Mouse (Mus musculus) midbrain, embryonic 13.5 days (tissue): ENCODE measurements around the gene Hist1h4h. TPM values are rescaled to one million over a fixed set of nuclear protein-coding genes. Genes with fewer than 3 reads are reported as not detected.

Experiments used
- ATAC-seq: fragments of 200-750 bp; cut with Nextera tagmentation; 2 replicates; pipeline ENCODE4 v1.8.0; 2017; ENCODE audit warnings: mild to moderate bottlenecking, moderate TSS enrichment, moderate library complexity
- H3K27ac ChIP-seq: fragments of 300-500 bp; sonication (generic); 2 replicates; pipeline ENCODE4 v1.5.1; 2015; ENCODE audit warnings: inconsistent platforms, mild to moderate bottlenecking, moderate library complexity
- H3K27me3 ChIP-seq: fragments of 300-500 bp; sonication (generic); 2 replicates; pipeline ENCODE4 v1.6.1; 2015; ENCODE audit warnings: mild to moderate bottlenecking, inconsistent platforms
- H3K36me3 ChIP-seq: fragments of 300-500 bp; sonication (generic); 2 replicates; pipeline ENCODE4 v1.6.1; 2015; ENCODE audit warnings: mild to moderate bottlenecking, inconsistent platforms
- H3K4me1 ChIP-seq: fragments of 300-500 bp; sonication (generic); replicated peaks from 2 replicates; pipeline ENCODE4 v1.6.1; 2015; ENCODE audit warnings: inconsistent platforms
- H3K4me2 ChIP-seq: fragments of 300-500 bp; sonication (generic); replicated peaks from 2 replicates; pipeline ENCODE4 v1.6.1; 2015; ENCODE audit warnings: moderate library complexity, mild to moderate bottlenecking, inconsistent platforms
- H3K4me3 ChIP-seq: fragments of 300-500 bp; sonication (generic); replicated peaks from 2 replicates; pipeline ENCODE4 v1.5.1; 2015; ENCODE audit warnings: mild to moderate bottlenecking, inconsistent platforms
- H3K9ac ChIP-seq: fragments of 300-500 bp; sonication (generic); replicated peaks from 2 replicates; pipeline ENCODE4 v1.6.1; 2015; ENCODE audit warnings: mild to moderate bottlenecking, inconsistent platforms
- H3K9me3 ChIP-seq: fragments of 300-500 bp; sonication (generic); 2 replicates; pipeline ENCODE4 v1.6.1; 2016; ENCODE audit warnings: mild to moderate bottlenecking, inconsistent platforms
- WGBS: fragments of 180-500 bp; shearing (Covaris S2); methylation state at CpG from one replicate; pipeline ENCODE4 v1.1.7; 2015; 5-methylcytosine and 5-hydroxymethylcytosine counted together
- polyA plus RNA-seq: library from polyadenylated mRNA; unstranded; fragments of >200 nt; fragmentation: Nextera tagmentation; extraction: Ambion mirVana; gene quantifications from 2 replicates; pipeline ENCODE4 v1.2.1, GENCODE M21; 2015

Gene Hist1h4h
- polyA plus RNA-seq, 1 experiment from 2014 or later, result 6.4 TPM

DNA sequence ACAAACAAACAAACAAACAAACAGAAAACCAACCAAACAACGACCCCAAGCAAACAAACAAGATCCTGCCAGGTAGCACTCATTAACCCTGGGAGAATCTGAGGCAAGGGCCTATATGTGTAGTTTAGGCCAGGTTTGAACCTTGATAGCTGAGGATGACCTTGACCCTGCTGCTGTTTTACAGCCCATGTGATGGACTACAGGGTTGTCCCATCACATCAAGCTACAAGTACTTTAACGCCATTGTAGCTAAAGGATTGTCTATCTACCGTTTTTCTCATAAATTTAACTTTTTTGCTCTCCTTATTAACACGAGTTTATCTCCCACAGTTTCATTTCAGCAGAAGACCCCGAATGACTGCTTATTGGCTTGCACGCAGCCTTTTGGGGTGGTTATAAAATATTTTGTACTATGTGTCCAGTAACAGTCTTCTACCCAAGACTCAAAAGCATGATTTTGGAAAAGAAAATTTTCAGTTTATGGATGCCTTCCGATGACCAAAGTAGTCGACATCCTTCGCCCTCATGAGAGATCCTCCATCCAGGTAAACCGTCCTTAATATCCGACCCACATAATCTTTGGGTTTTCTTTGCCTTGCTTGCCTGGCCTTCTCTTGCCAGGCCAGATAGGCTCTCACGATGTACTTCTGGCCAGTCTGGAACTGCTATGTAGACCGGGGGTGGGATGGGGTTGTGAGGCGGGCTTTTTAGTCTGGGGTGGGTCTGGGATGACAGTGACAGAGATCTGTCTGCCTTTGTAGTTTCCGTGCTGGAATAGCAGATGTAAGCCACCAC, 14.8 kb upstream of the Hist1h4h start:
- H3K9me3 ChIP-seq, result no peaks in the 10 kb centered on the region
- no peak overlapping the region for H3K27ac ChIP-seq
- H3K27me3 ChIP-seq, result no peaks in the 10 kb centered on the region
- peak overlapping the region; percentile 51 for H3K4me3 ChIP-seq
- no peaks in the 10 kb centered on the region for H3K36me3 ChIP-seq
- peaks cover 9% of the 10 kb centered on the region for H3K4me1 ChIP-seq
- H3K4me2 ChIP-seq, result peak overlapping the region; percentile 56
- 54% methylated on average over 15 of the region's 15 CpGs for WGBS
- H3K9ac ChIP-seq, result peak overlapping the region; percentile 45; the same call in 1 of the 2 replicates
- no peak for ATAC-seq

DNA sequence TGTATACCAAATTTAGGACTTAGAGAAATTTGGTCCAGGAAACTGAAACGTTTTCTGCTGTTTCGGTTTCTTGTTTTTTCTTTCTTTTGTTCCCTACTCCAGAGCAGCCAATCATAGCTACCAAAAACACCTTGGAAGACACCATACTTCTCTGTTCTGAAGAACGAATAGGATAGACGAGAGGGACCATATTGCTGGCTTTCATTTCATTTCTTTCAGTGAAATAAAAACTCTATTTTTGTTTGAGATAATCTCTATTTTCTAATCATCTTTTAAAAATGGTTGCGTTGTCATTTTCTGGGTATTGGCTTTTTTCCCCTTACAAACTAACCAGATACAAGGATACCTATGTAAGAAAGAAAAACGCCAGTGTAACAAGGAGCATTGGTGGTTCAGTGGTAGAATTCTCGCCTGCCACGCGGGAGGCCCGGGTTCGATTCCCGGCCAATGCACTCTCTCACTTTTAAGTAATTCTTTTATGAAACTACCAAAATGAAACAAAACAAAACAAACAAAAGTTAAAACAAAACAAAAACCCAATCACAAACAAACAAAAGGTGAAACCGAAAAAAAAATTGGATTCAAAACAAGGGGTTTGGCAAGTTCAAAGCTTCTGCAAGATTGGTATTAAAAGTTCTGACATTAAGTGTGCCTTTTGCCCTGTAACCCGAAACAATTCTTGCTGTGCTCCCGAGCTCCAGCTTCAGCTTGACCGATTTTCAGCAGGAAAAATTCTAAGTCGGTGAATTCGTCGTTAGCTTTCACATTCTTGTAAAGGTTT, 13.8 kb upstream of the Hist1h4h start:
- no peak overlapping the region; the same call in 1 of the 2 replicates for H3K9ac ChIP-seq
- no peaks in the 10 kb centered on the region for H3K27me3 ChIP-seq
- peak; percentile 53; the same call in 1 of the 2 replicates for ATAC-seq
- H3K27ac ChIP-seq, result no peak overlapping the region; the same call in 1 of the 2 replicates
- peak overlapping the region; percentile 51 for H3K4me3 ChIP-seq
- peak overlapping the region; percentile 69 for H3K4me2 ChIP-seq
- under 1% methylated on average over 19 of the region's 19 CpGs for WGBS
- no peaks in the 10 kb centered on the region for H3K36me3 ChIP-seq
- peaks cover 9% of the 10 kb centered on the region for H3K4me1 ChIP-seq
- no peaks in the 10 kb centered on the region for H3K9me3 ChIP-seq

DNA sequence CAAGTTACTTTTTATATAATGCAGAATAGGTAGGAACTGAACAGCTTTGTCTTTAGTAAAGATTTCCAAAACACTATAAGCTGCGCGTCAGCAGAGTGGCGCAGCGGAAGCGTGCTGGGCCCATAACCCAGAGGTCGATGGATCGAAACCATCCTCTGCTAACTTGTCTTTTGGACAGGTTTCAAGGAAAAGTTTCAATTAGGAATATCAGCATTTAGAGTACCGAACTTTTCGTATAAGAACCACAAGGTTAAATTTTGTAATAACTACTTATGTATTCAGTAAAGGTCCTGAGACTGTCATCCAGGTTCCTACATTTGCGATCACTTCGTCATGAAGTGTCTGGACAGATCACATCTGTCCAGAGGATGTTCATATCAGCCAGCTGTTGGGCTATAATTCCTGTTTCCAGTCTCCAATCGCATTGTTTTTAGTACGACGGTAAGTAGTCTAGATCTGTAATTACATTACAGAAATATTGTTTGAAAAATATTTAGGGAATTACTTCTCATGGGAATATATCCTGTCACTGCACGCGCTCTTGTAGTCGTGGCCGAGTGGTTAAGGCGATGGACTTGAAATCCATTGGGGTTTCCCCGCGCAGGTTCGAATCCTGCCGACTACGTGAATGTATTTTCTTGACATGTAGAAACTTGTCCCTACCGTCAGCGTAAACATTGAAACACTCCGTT, 13.1 kb upstream of the Hist1h4h start:
- Histone ChIP-seq H3K36me3 (no peaks in the 10 kb centered on the region), H3K4me2 (peak overlapping the region; percentile 69), H3K27me3 (no peaks in the 10 kb centered on the region), H3K4me1 (peaks cover 9% of the 10 kb centered on the region), H3K9ac (no peak overlapping the region), H3K4me3 (peak overlapping the region; percentile 51), H3K9me3 (no peaks in the 10 kb centered on the region), H3K27ac (no peak overlapping the region; the same call in 1 of the 2 replicates)
- peak; percentile 89 for ATAC-seq
- under 1% methylated on average over 27 of the region's 27 CpGs for WGBS

DNA sequence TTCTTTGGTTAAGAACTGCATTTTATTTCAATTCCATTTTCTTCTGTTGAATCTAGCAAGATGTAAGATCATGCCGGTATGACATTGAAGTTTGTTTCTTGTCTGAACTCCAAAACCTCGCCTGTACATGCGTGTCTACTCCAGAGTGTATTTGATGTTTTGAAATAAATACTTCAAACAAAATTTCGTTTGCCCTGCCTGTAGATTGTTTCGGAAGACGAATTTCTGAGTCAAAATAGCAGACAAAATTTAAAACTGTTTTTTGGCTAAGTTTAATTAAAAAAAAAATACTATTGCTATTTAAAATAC, 12.6 kb upstream of the Hist1h4h start:
- no peaks in the 10 kb centered on the region for H3K27me3 ChIP-seq
- peaks cover 9% of the 10 kb centered on the region for H3K4me1 ChIP-seq
- ATAC-seq, result no peak
- no peak overlapping the region for H3K9ac ChIP-seq
- no peak overlapping the region for H3K27ac ChIP-seq
- peak overlapping the region; percentile 51 for H3K4me3 ChIP-seq
- under 1% methylated on average over 6 of the region's 6 CpGs for WGBS
- H3K36me3 ChIP-seq, result no peaks in the 10 kb centered on the region
- peak overlapping the region; percentile 69 for H3K4me2 ChIP-seq
- H3K9me3 ChIP-seq, result no peaks in the 10 kb centered on the region

DNA sequence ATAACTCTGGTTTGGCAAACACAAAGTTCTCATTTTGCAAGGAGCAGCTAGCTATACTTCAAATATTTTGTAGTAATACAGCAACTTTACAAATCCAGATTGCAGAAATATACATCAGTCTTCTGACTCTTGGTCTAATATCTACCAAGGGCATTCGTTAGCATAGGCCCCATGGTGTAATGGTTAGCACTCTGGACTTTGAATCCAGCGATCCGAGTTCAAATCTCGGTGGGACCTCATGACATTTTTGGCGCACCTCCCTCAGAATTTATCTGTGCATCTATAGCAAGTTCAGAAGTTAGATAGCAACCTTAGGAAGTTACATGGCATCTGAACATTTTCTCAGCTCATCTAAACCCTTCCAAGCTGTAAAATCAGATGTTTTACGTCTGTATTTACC, 12.0 kb upstream of the Hist1h4h start:
- 0% methylated on average over 6 of the region's 6 CpGs for WGBS
- no peak overlapping the region for H3K27ac ChIP-seq
- H3K4me1 ChIP-seq, result peaks cover 9% of the 10 kb centered on the region
- H3K4me3 ChIP-seq, result peak overlapping the region; percentile 38
- no peak overlapping the region for H3K9ac ChIP-seq
- no peaks in the 10 kb centered on the region for H3K36me3 ChIP-seq
- ATAC-seq, result no peak
- H3K9me3 ChIP-seq, result no peaks in the 10 kb centered on the region
- H3K4me2 ChIP-seq, result peak overlapping the region; percentile 55
- H3K27me3 ChIP-seq, result no peaks in the 10 kb centered on the region

- ATAC-seq, result no peak
- Histone ChIP-seq H3K36me3 (no peaks in the 10 kb centered on the region), H3K27ac (no peak overlapping the region)
Observed at GRCm38 (mm10) chr13:23519416-23519815, 11.4 kb upstream of the Hist1h4h start.

DNA sequence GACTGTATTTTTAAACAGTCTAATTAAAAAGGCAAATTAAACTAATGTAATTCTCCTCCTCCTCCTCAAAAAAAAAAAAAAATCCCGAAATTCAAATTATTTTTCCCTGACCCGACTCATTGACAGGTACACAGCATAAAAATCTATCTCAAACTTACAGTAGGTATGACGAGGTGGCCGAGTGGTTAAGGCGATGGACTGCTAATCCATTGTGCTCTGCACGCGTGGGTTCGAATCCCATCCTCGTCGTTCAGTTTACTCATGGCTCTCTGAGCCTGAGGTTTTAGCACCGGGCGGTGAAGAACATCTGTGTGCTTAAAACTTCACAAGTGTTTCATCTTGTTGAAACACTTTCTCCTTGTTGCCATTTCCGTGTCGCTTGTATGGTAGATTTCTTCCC, 9.1 kb upstream of the Hist1h4h start:
- no peaks in the 10 kb centered on the region for H3K27me3 ChIP-seq
- no peaks in the 10 kb centered on the region for H3K36me3 ChIP-seq
- no peaks in the 10 kb centered on the region for H3K9me3 ChIP-seq
- no peak overlapping the region for H3K27ac ChIP-seq
- ATAC-seq, result no peak
- peaks cover 9% of the 10 kb centered on the region for H3K4me1 ChIP-seq
- WGBS, result under 1% methylated on average over 14 of the region's 14 CpGs
- H3K4me3 ChIP-seq, result no peak overlapping the region
- no peak overlapping the region for H3K9ac ChIP-seq
- peak overlapping the region; percentile 25; the same call in 1 of the 2 replicates for H3K4me2 ChIP-seq

More at GRCm38 (mm10) chr13:23519416-23519815, 11.4 kb upstream of the Hist1h4h start:
- Histone ChIP-seq H3K4me2 (peak overlapping the region; percentile 55), H3K9me3 (no peaks in the 10 kb centered on the region), H3K4me1 (peaks cover 9% of the 10 kb centered on the region), H3K4me3 (peak overlapping the region; percentile 38), H3K9ac (no peak overlapping the region), H3K27me3 (no peaks in the 10 kb centered on the region)
- WGBS, result 0% methylated on average over 10 of the region's 10 CpGs

- WGBS, result 37% methylated on average over 5 of the region's 5 CpGs
- H3K27ac ChIP-seq, result no peak overlapping the region
- H3K36me3 ChIP-seq, result no peaks in the 10 kb centered on the region
- no peak overlapping the region for H3K9ac ChIP-seq
- no peak overlapping the region for H3K4me2 ChIP-seq
- H3K27me3 ChIP-seq, result no peaks in the 10 kb centered on the region
- peaks cover 12% of the 10 kb centered on the region for H3K4me1 ChIP-seq
- no peak overlapping the region for H3K4me3 ChIP-seq
- H3K9me3 ChIP-seq, result no peaks in the 10 kb centered on the region
- no peak for ATAC-seq
Observed at GRCm38 (mm10) chr13:23523976-23524375, 6.9 kb upstream of the Hist1h4h start.

DNA sequence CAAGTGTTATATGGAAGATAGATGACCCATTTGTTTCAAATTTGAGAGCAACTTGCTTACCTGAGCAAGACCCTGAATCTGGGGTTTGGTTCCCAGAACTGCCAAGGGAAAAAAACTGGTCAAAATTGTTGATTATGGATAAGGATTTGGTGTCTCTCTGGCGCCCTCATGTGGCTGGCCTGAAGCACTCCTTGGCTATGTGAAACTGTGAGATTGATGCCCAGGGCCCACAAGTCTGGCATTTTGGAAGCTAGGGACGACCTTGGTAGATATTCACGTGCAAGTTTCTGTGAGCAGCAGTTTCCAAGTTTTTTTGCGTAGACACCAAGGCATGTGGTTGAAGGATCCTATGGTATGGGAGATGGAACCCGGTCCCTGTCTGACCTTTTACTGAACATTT, 6.2 kb upstream of the Hist1h4h start:
- ATAC-seq, result peak; percentile 32; the same call in 1 of the 2 replicates
- H3K4me2 ChIP-seq, result no peak overlapping the region
- 10% methylated on average over 5 of the region's 5 CpGs for WGBS
- H3K4me3 ChIP-seq, result no peak overlapping the region
- no peaks in the 10 kb centered on the region for H3K9me3 ChIP-seq
- no peaks in the 10 kb centered on the region for H3K27me3 ChIP-seq
- peaks cover 15% of the 10 kb centered on the region for H3K4me1 ChIP-seq
- no peaks in the 10 kb centered on the region for H3K36me3 ChIP-seq
- no peak overlapping the region for H3K27ac ChIP-seq
- no peak overlapping the region for H3K9ac ChIP-seq

GRCm38 (mm10) chr13:23525901-23526300, 4.9 kb upstream of the Hist1h4h start:
- peak overlapping the region; percentile 45 for H3K4me3 ChIP-seq
- H3K36me3 ChIP-seq, result no peaks in the 10 kb centered on the region
- no peak overlapping the region for H3K9ac ChIP-seq
- no peaks in the 10 kb centered on the region for H3K9me3 ChIP-seq
- 2% methylated on average over 10 of the region's 10 CpGs for WGBS
- peak overlapping the region; percentile 53 for H3K4me2 ChIP-seq
- H3K27ac ChIP-seq, result no peak overlapping the region
- H3K27me3 ChIP-seq, result no peaks in the 10 kb centered on the region
- ATAC-seq, result no peak
- H3K4me1 ChIP-seq, result peaks cover 19% of the 10 kb centered on the region

DNA sequence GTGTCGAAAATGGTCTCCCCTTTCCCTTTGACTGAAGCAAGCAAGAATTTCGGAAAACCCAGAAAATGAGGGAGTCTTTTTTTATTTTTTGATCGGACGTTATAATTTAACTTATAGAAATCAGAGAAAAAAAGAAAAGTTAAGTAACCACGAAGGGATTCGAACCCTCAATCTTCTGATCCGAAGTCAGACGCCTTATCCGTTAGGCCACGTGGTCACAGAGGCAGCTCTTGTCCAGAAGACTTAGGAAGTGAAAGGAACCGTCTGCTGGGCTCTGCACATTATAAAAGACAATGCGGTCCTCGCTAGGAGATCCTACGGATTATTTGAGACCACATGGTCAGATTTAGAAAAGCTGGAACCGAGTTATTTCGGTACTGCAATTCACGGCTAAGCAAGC, 4.5 kb upstream of the Hist1h4h start:
- H3K4me2 ChIP-seq, result peak overlapping the region; percentile 53
- peak; percentile 40 for ATAC-seq
- H3K4me1 ChIP-seq, result peaks cover 19% of the 10 kb centered on the region
- H3K36me3 ChIP-seq, result no peaks in the 10 kb centered on the region
- peak overlapping the region; percentile 45 for H3K4me3 ChIP-seq
- peak overlapping the region; percentile 62 for H3K27ac ChIP-seq
- no peaks in the 10 kb centered on the region for H3K27me3 ChIP-seq
- H3K9me3 ChIP-seq, result no peaks in the 10 kb centered on the region
- peak overlapping the region; percentile 64 for H3K9ac ChIP-seq
- under 1% methylated on average over 17 of the region's 17 CpGs for WGBS

- ATAC-seq, result no peak
- Histone ChIP-seq H3K27me3 (no peaks in the 10 kb centered on the region), H3K4me1 (peaks cover 36% of the 10 kb centered on the region), H3K4me3 (no peak overlapping the region), H3K9ac (no peak overlapping the region), H3K36me3 (no peaks in the 10 kb centered on the region), H3K27ac (no peak overlapping the region), H3K4me2 (no peak overlapping the region), H3K9me3 (no peaks in the 10 kb centered on the region)
- 81% methylated on average over 5 of the region's 5 CpGs for WGBS
Observed at GRCm38 (mm10) chr13:23529005-23529404, 1.8 kb upstream of the Hist1h4h start.
